Mouse (Mus musculus) heart, postnatal 0 days (tissue): ENCODE results near the gene Mgat4b. TPM values are rescaled to one million over a fixed set of nuclear protein-coding genes. Genes with fewer than 3 reads are reported as not detected.

ENCODE experiments used
- ATAC-seq: fragments of 200-750 bp; cut with Nextera tagmentation; 2 replicates; pipeline ENCODE4 v1.8.0; 2017; ENCODE audit warnings: low read depth, moderate number of reproducible peaks, moderate library complexity; ENCODE audit not compliant: insufficient read depth
- DNase-seq: peaks from one replicate; pipeline ENCODE4 v3.0.0-alpha.2; 2016; ENCODE audit warnings: low spot score
- H3K27ac ChIP-seq: fragments of 300-500 bp; sonication (generic); 2 replicates; pipeline ENCODE4 v1.5.1; 2014; ENCODE audit warnings: low read depth, mild to moderate bottlenecking
- H3K27me3 ChIP-seq: fragments of 300-500 bp; sonication (generic); 2 replicates; pipeline ENCODE4 v1.6.1; 2014; ENCODE audit warnings: low read length, mixed read lengths; ENCODE audit not compliant: control insufficient read depth, insufficient read depth
- H3K36me3 ChIP-seq: fragments of 300-500 bp; sonication (generic); replicated peaks from 2 replicates; pipeline ENCODE4 v1.6.1; 2014; ENCODE audit warnings: low read length, mixed read lengths; ENCODE audit not compliant: control insufficient read depth, insufficient read depth
- H3K4me1 ChIP-seq: fragments of 300-500 bp; sonication (generic); 2 replicates; pipeline ENCODE4 v1.6.1; 2014; ENCODE audit warnings: antibody characterized with exemption; ENCODE audit not compliant: control insufficient read depth, insufficient read depth
- H3K4me2 ChIP-seq: fragments of 300-500 bp; sonication (generic); 2 replicates; pipeline ENCODE4 v1.6.1; 2014; ENCODE audit warnings: low read depth, mild to moderate bottlenecking, low read length, moderate library complexity
- H3K4me3 ChIP-seq: fragments of 300-500 bp; sonication (generic); 2 replicates; pipeline ENCODE4 v1.5.1; 2014; ENCODE audit warnings: low read depth, low read length
- H3K9ac ChIP-seq: fragments of 300-500 bp; sonication (generic); replicated peaks from 2 replicates; pipeline ENCODE4 v1.6.1; 2014; ENCODE audit warnings: low read depth, low read length, mixed read lengths
- H3K9me3 ChIP-seq: fragments of 300-500 bp; sonication (generic); replicated peaks from 2 replicates; pipeline ENCODE4 v1.6.1; 2016; ENCODE audit warnings: low read length; ENCODE audit not compliant: control insufficient read depth
- CTCF ChIP-seq: IDR thresholded peaks from 2 replicates; pipeline ENCODE4 v1.5.1; 2016; ENCODE audit warnings: antibody characterized with exemption, control low read depth, low read depth
- EP300 ChIP-seq: IDR thresholded peaks from 2 replicates; pipeline ENCODE4 v1.6.1; 2016; ENCODE audit warnings: antibody characterized with exemption, low read depth
- WGBS: fragments of 180-500 bp; shearing (Covaris S2); extraction: QIAGEN DNeasy Blood & Tissue Kit; methylation state at CpG from one replicate; pipeline ENCODE4 v1.1.7; 2014; 5-methylcytosine and 5-hydroxymethylcytosine counted together
- microRNA-seq: library from miRNA; unstranded; fragments of <30 nt; microRNA quantifications from one replicate; pipeline ENCODE4, GENCODE M21; 2016
- polyA plus RNA-seq: library from polyadenylated mRNA; unstranded; fragments of >200 nt; fragmentation: Nextera tagmentation; extraction: Ambion mirVana; gene quantifications from 2 replicates; pipeline ENCODE4 v1.2.1, GENCODE M21; 2015
- total RNA-seq: library from RNA; depleted of rRNA; stranded (reverse); fragments of >200 nt; gene quantifications from 2 replicates; pipeline ENCODE4 v1.2.3, GENCODE M21; 2014; ENCODE audit warnings: low replicate concordance; rRNA removed

Mgat4b gene
- total and polyA plus RNA-seq, 2 experiments from 2014 or later, result 39.6 to 69.2 TPM

DNA sequence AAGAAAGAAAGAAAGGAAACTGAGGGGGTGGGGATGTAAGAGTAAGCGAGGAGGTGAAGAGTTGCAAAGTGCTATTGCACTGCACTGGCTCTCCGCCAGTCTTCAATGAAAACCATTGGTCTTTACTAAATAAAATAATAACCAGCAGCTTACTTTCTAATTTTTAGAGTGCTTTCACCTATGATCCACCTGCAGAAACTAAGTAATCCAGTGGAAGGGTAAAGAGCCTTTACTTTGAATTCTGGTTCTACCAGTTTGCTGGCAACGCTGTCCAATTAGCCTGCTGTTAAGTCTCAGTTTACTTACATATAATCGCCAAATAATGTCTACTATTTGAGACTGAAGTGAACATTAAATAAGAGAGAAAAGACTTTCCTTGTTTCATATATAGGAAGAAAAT lies 68.3 kb downstream of the Mgat4b start:
- H3K27me3 ChIP-seq, result no peaks in the 10 kb centered on the region
- no peak for ATAC-seq
- H3K9me3 ChIP-seq, result no peaks in the 10 kb centered on the region
- H3K4me2 ChIP-seq, result no peak overlapping the region
- TF ChIP-seq CTCF, result no peak
- TF ChIP-seq EP300, result no peak
- peaks cover 21% of the 10 kb centered on the region for H3K4me1 ChIP-seq
- H3K36me3 ChIP-seq, result peaks cover 8% of the 10 kb centered on the region; the same call in 1 of the 2 replicates
- no peak overlapping the region for H3K4me3 ChIP-seq
- DNase-seq, result no peak
- H3K9ac ChIP-seq, result no peak overlapping the region
- 80% methylated on average over 4 of the region's 4 CpGs for WGBS
- H3K27ac ChIP-seq, result no peak overlapping the region

GRCm38 (mm10) chr11:50280053-50280452 lies 69.4 kb downstream of the Mgat4b start:
- WGBS, result 69% methylated on average over 1 of the region's 1 CpGs
- DNase-seq, result no peak

More at GRCm38 (mm10) chr11:50280053-50280452, 69.4 kb downstream of the Mgat4b start:
- Histone ChIP-seq H3K9me3 (no peaks in the 10 kb centered on the region), H3K4me3 (no peak overlapping the region), H3K27ac (no peak overlapping the region), H3K4me1 (peaks cover 19% of the 10 kb centered on the region), H3K4me2 (no peak overlapping the region), H3K36me3 (peaks cover 8% of the 10 kb centered on the region; the same call in 1 of the 2 replicates), H3K27me3 (no peaks in the 10 kb centered on the region), H3K9ac (no peak overlapping the region)
- TF ChIP-seq EP300 (no peak), CTCF (no peak)
- no peak for ATAC-seq

Small RNA genes lying within 50 kb of the gene (microRNA-seq; reads per million reads assigned to microRNA genes)
- 0.71 reads per million for gene Mir6919

Other genes starting within 250 kb of the Mgat4b start
- gene Rnf130, start 185.5 kb upstream of the Mgat4b start, total RNA-seq, result 32.7 and 47.6 TPM in 2 replicates
- gene Rnf130, start 185.5 kb upstream of the Mgat4b start, polyA plus RNA-seq, result 42.3 and 46.1 TPM in 2 replicates
- gene Tbc1d9b, start 79.5 kb upstream of the Mgat4b start, total RNA-seq, result 37.6 and 49.0 TPM in 2 replicates
- gene Tbc1d9b, start 79.5 kb upstream of the Mgat4b start, polyA plus RNA-seq, result 18.2 and 18.4 TPM in 2 replicates
- 6.3 and 18.6 TPM in 2 replicates for gene Mrnip, start 36.4 kb upstream of the Mgat4b start, total RNA-seq
- 7.7 and 7.9 TPM in 2 replicates for gene Mrnip, start 36.4 kb upstream of the Mgat4b start, polyA plus RNA-seq
- 236 and 249 TPM in 2 replicates for gene Sqstm1, start 63 bp upstream of the Mgat4b start, total RNA-seq
- 244 and 267 TPM in 2 replicates for gene Sqstm1, start 63 bp upstream of the Mgat4b start, polyA plus RNA-seq
- 5.1 TPM in 1 of 2 replicates, not detected in the other for gene Ltc4s, start 27.7 kb downstream of the Mgat4b start, total RNA-seq
- gene Ltc4s, start 27.7 kb downstream of the Mgat4b start, polyA plus RNA-seq, result 2.2 TPM in 2 replicates
- gene Maml1, start 81.4 kb downstream of the Mgat4b start, total RNA-seq, result 10.4 and 18.2 TPM in 2 replicates
- 1.9 and 2.2 TPM in 2 replicates for gene Maml1, start 81.4 kb downstream of the Mgat4b start, polyA plus RNA-seq
- gene Canx, start 114.8 kb downstream of the Mgat4b start, total RNA-seq, result 120 and 167 TPM in 2 replicates
- gene Canx, start 114.8 kb downstream of the Mgat4b start, polyA plus RNA-seq, result 159 and 168 TPM in 2 replicates
- not detected in 2 replicates for gene Cby3, start 143.6 kb downstream of the Mgat4b start, total RNA-seq
- 0.18 TPM in 1 of 2 replicates, not detected in the other for gene Cby3, start 143.6 kb downstream of the Mgat4b start, polyA plus RNA-seq
- gene Hnrnph1, start 166.1 kb downstream of the Mgat4b start, total RNA-seq, result 75.1 and 76.4 TPM in 2 replicates
- gene Hnrnph1, start 166.1 kb downstream of the Mgat4b start, polyA plus RNA-seq, result 106 and 117 TPM in 2 replicates
- 22.8 and 24.9 TPM in 2 replicates for gene Rufy1, start 220.2 kb downstream of the Mgat4b start, total RNA-seq
- 29.2 and 29.8 TPM in 2 replicates for gene Rufy1, start 220.2 kb downstream of the Mgat4b start, polyA plus RNA-seq